Comparison of ENCODE assay signal across 8 mouse cellular contexts in genomic region chr15:80876231-80876630, GRCm38 (mm10).
DNase-seq lines count a peak whose midpoint lies in the region; ATAC-seq lines count a peak whose summit lies in the region.

No protein-coding gene starts in this region.

- ATAC-seq in erythroblast, adult 5-6 weeks (replicated peaks; ENCODE audit: low FRiP score, poor library complexity, severe bottlenecking), result no peak

- DNase-seq in frontal cortex, postnatal 36 days (ENCODE audit: low spot score in 2 of 2), result peak; percentile 31 to 36
- no peak for DNase-seq in frontal cortex, postnatal 14 days (ENCODE audit: low spot score in 2 of 2)
- DNase-seq in testis, postnatal 10 days (ENCODE audit: low spot score), result peak; percentile 44
- DNase-seq in testis, postnatal 14 days (ENCODE audit: low spot score), result no peak
- peak; percentile 24 for DNase-seq in kidney, postnatal 14 days
- no peak for DNase-seq in thymus, postnatal 10 days (ENCODE audit: low spot score in 2 of 2)
- no peak for DNase-seq in spleen, postnatal 36 days (ENCODE audit: low spot score in 2 of 2)

Comparison
In these comparisons a context has a peak if more than half of its experiments do, and no peak if none do; other contexts are left out.
1. DNase-seq: peak in frontal cortex, postnatal 36 days (2 of 2), testis, postnatal 10 days (single experiment) and kidney, postnatal 14 days (single experiment); none in frontal cortex, postnatal 14 days (0 of 2), testis, postnatal 14 days (single experiment), thymus, postnatal 10 days (0 of 2) and spleen, postnatal 36 days (0 of 2).